Mouse (Mus musculus) heart, embryonic 10.5 days (tissue): ENCODE data around the gene Tssc4. TPM values are rescaled to one million over a fixed set of nuclear protein-coding genes. Genes with fewer than 3 reads are reported as not detected.

Experiments used
- DNase-seq: peaks from one replicate; pipeline ENCODE4 v3.0.0-alpha.2; 2017; ENCODE audit warnings: low spot score
- H3K27ac ChIP-seq: fragments of 300-500 bp; sonication (generic); 2 replicates; pipeline ENCODE4 v1.5.1; 2016; ENCODE audit warnings: mild to moderate bottlenecking
- H3K27me3 ChIP-seq: fragments of 300-500 bp; sonication (generic); 2 replicates; pipeline ENCODE4 v1.6.1; 2016; ENCODE audit warnings: mild to moderate bottlenecking; ENCODE audit not compliant: poor library complexity, insufficient read depth, severe bottlenecking
- H3K36me3 ChIP-seq: fragments of 300-500 bp; sonication (generic); 2 replicates; pipeline ENCODE4 v1.6.1; 2016; ENCODE audit warnings: mild to moderate bottlenecking, moderate library complexity
- H3K4me1 ChIP-seq: fragments of 300-500 bp; sonication (generic); 2 replicates; pipeline ENCODE4 v1.6.1; 2016; ENCODE audit warnings: mild to moderate bottlenecking
- H3K4me3 ChIP-seq: fragments of 300-500 bp; sonication (generic); 2 replicates; pipeline ENCODE4 v1.5.1; 2016; ENCODE audit warnings: mild to moderate bottlenecking, moderate library complexity
- H3K9me3 ChIP-seq: fragments of 300-500 bp; sonication (generic); 2 replicates; pipeline ENCODE4 v1.6.1; 2016; ENCODE audit warnings: mild to moderate bottlenecking, moderate library complexity
- WGBS: fragments of 180-500 bp; shearing (Covaris S2); methylation state at CpG from one replicate; pipeline ENCODE4 v1.1.7; 2016; 5-methylcytosine and 5-hydroxymethylcytosine counted together
- polyA plus RNA-seq: library from polyadenylated mRNA; unstranded; fragments of >200 nt; fragmentation: Nextera tagmentation; extraction: Ambion mirVana; gene quantifications from 2 replicates; pipeline ENCODE4 v1.2.1, GENCODE M21; 2016

Tssc4 gene
- polyA plus RNA-seq, 1 experiment from 2014 or later = 99.5 TPM

- Histone ChIP-seq H3K27ac (peak overlapping the region; percentile 85), H3K9me3 (peaks cover 2% of the 10 kb centered on the region; the same call in 1 of the 2 replicates), H3K36me3 (no peaks in the 10 kb centered on the region), H3K4me1 (peaks cover 72% of the 10 kb centered on the region), H3K4me3 (no peak overlapping the region), H3K27me3 (peaks cover 39% of the 10 kb centered on the region)
- 71% methylated on average over 1 of the region's 1 CpGs for WGBS
- DNase-seq = no peak
Observed at GRCm38 (mm10) chr7:143110803-143111202, 41.8 kb downstream of the Tssc4 start.

- H3K27ac ChIP-seq = peak overlapping the region; percentile 85
- WGBS = 32% methylated on average over 4 of the region's 4 CpGs
- peaks cover 30% of the 10 kb centered on the region for H3K27me3 ChIP-seq
- no peak overlapping the region; the same call in 1 of the 2 replicates for H3K4me3 ChIP-seq
- H3K4me1 ChIP-seq = peaks cover 66% of the 10 kb centered on the region
- peak; percentile 89 for DNase-seq
- H3K9me3 ChIP-seq = peaks cover 2% of the 10 kb centered on the region; the same call in 1 of the 2 replicates
- H3K36me3 ChIP-seq = no peaks in the 10 kb centered on the region
Observed at GRCm38 (mm10) chr7:143111719-143112118, 42.7 kb downstream of the Tssc4 start.

GRCm38 (mm10) chr7:143112395-143112794, 43.3 kb downstream of the Tssc4 start:
- peaks cover 59% of the 10 kb centered on the region for H3K4me1 ChIP-seq
- H3K36me3 ChIP-seq = no peaks in the 10 kb centered on the region
- DNase-seq = peak; percentile 89
- peak overlapping the region; percentile 85 for H3K27ac ChIP-seq
- WGBS = 8% methylated on average over 1 of the region's 1 CpGs
- H3K9me3 ChIP-seq = peaks cover 2% of the 10 kb centered on the region; the same call in 1 of the 2 replicates
- H3K4me3 ChIP-seq = no peak overlapping the region
- H3K27me3 ChIP-seq = peaks cover 23% of the 10 kb centered on the region

GRCm38 (mm10) chr7:143114773-143115172, 45.7 kb downstream of the Tssc4 start:
- no peak for DNase-seq
- Histone ChIP-seq H3K27ac (no peak overlapping the region), H3K4me1 (peaks cover 53% of the 10 kb centered on the region), H3K9me3 (peaks cover 2% of the 10 kb centered on the region; the same call in 1 of the 2 replicates), H3K27me3 (peaks cover under 1% of the 10 kb centered on the region; the same call in 1 of the 2 replicates), H3K4me3 (no peak overlapping the region), H3K36me3 (no peaks in the 10 kb centered on the region)

GRCm38 (mm10) chr7:143116521-143116920, 47.5 kb downstream of the Tssc4 start:
- H3K27me3 ChIP-seq = no peaks in the 10 kb centered on the region; the same call in 1 of the 2 replicates
- H3K4me1 ChIP-seq = peaks cover 53% of the 10 kb centered on the region
- peaks cover 2% of the 10 kb centered on the region; the same call in 1 of the 2 replicates for H3K9me3 ChIP-seq
- H3K36me3 ChIP-seq = no peaks in the 10 kb centered on the region
- WGBS = 80% methylated on average over 5 of the region's 5 CpGs
- H3K27ac ChIP-seq = no peak overlapping the region
- H3K4me3 ChIP-seq = no peak overlapping the region
- no peak for DNase-seq

GRCm38 (mm10) chr7:143119407-143119806, 50.4 kb downstream of the Tssc4 start:
- Histone ChIP-seq H3K4me3 (no peak overlapping the region), H3K27ac (peak overlapping the region; percentile 87), H3K36me3 (no peaks in the 10 kb centered on the region), H3K4me1 (peaks cover 60% of the 10 kb centered on the region), H3K9me3 (peaks cover 2% of the 10 kb centered on the region; the same call in 1 of the 2 replicates), H3K27me3 (no peaks in the 10 kb centered on the region)
- WGBS = 70% methylated on average over 1 of the region's 1 CpGs
- no peak for DNase-seq

- DNase-seq = no peak
- WGBS = 71% methylated on average over 3 of the region's 3 CpGs
- Histone ChIP-seq H3K4me1 (peaks cover 64% of the 10 kb centered on the region), H3K36me3 (no peaks in the 10 kb centered on the region), H3K4me3 (no peak overlapping the region), H3K9me3 (peaks cover 2% of the 10 kb centered on the region; the same call in 1 of the 2 replicates), H3K27ac (peak overlapping the region; percentile 87), H3K27me3 (no peaks in the 10 kb centered on the region)
Observed at GRCm38 (mm10) chr7:143119826-143120225, 50.8 kb downstream of the Tssc4 start.

Other genes starting within 250 kb of the Tssc4 start
- 2.2 and 2.4 TPM in 2 replicates for gene Th, start 138.1 kb upstream of the Tssc4 start, polyA plus RNA-seq
- 1.1 and 1.2 TPM in 2 replicates for gene Ascl2, start 100.0 kb upstream of the Tssc4 start, polyA plus RNA-seq
- gene Tspan32, start 64.2 kb upstream of the Tssc4 start, polyA plus RNA-seq = 19.3 and 21.1 TPM in 2 replicates
- 472 and 583 TPM in 2 replicates for gene Cd81, start 16.5 kb upstream of the Tssc4 start, polyA plus RNA-seq
- 1.1 and 1.5 TPM in 2 replicates for gene Trpm5, start 25.4 kb downstream of the Tssc4 start, polyA plus RNA-seq
- 5.4 and 10.5 TPM in 2 replicates for gene Kcnq1, start 37.1 kb downstream of the Tssc4 start, polyA plus RNA-seq